Mouse (Mus musculus): Measurements from ENCODE around the gene Nabp1. TPM values are rescaled to one million over a fixed set of nuclear protein-coding genes. Genes with fewer than 3 reads are reported as not detected.

The Nabp1 gene
- total and polyA plus RNA-seq, 2 experiments from 2014 or later, result 26.6 to 38.3 TPM

DNA sequence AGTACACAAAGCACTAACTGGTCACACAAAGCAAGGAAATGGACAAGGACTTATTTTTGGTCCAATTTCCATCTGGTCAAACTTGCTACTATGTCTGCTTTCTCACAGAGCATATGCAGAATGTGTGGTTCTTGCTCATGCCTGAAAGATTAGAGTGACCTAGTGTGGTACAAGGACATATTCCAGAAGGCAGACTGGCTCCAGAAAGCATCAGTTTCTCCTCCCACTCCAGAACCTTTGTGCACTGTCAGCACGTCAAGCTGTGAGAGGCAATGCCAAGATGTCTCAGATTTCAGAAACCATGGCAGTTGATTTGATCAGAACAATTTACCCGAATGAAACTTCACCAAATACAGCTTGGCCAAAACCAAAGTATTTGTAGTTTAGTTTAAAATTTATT lies 37.4 kb upstream of the Nabp1 start:
- DNase-seq (ENCODE audit: low spot score), result peak; percentile 51
- peak overlapping the region; percentile 84 for H3K27ac ChIP-seq (ENCODE audit: low read depth)
- H3K9ac ChIP-seq (replicated peaks; ENCODE audit: low read depth, low read length), result no peak overlapping the region
- WGBS, result 22% methylated on average over 2 of the region's 2 CpGs
- no peaks in the 10 kb centered on the region for H3K36me3 ChIP-seq (replicated peaks; ENCODE audit: control insufficient read depth, insufficient read depth, low read length)
- H3K4me3 ChIP-seq (ENCODE audit: low read depth, low read length), result no peak overlapping the region
- no peaks in the 10 kb centered on the region for H3K27me3 ChIP-seq (ENCODE audit: control insufficient read depth, insufficient read depth, low read length)
- H3K4me1 ChIP-seq (ENCODE audit: control insufficient read depth, insufficient read depth), result peaks cover 16% of the 10 kb centered on the region; the same call in 1 of the 2 replicates
- H3K9me3 ChIP-seq (replicated peaks; ENCODE audit: control insufficient read depth, low read length), result no peaks in the 10 kb centered on the region
- TF ChIP-seq EP300 (IDR thresholded peaks at IDR 0.05; ENCODE audit: low read depth) (no peak), CTCF (IDR thresholded peaks at IDR 0.05; ENCODE audit: low read depth) (no peak)
- peak; percentile 25 for ATAC-seq (ENCODE audit: insufficient read depth, low read depth)
- no peak overlapping the region for H3K4me2 ChIP-seq (ENCODE audit: low read depth, low read length)

GRCm38 (mm10) chr1:51515041-51515440 lies 36.8 kb upstream of the Nabp1 start:
- no peak for TF ChIP-seq EP300 (IDR thresholded peaks at IDR 0.05; ENCODE audit: low read depth)
- no peak for TF ChIP-seq CTCF (IDR thresholded peaks at IDR 0.05; ENCODE audit: low read depth)
- H3K4me2 ChIP-seq (ENCODE audit: low read depth, low read length), result no peak overlapping the region
- H3K27ac ChIP-seq (ENCODE audit: low read depth), result peak overlapping the region; percentile 84
- peak; percentile 75 for ATAC-seq (ENCODE audit: insufficient read depth, low read depth)
- H3K4me3 ChIP-seq (ENCODE audit: low read depth, low read length), result no peak overlapping the region
- DNase-seq (ENCODE audit: low spot score), result peak; percentile 85
- H3K36me3 ChIP-seq (replicated peaks; ENCODE audit: control insufficient read depth, insufficient read depth, low read length), result no peaks in the 10 kb centered on the region
- no peaks in the 10 kb centered on the region for H3K27me3 ChIP-seq (ENCODE audit: control insufficient read depth, insufficient read depth, low read length)
- 26% methylated on average over 3 of the region's 3 CpGs for WGBS
- H3K9me3 ChIP-seq (replicated peaks; ENCODE audit: control insufficient read depth, low read length), result no peaks in the 10 kb centered on the region
- peaks cover 16% of the 10 kb centered on the region; the same call in 1 of the 2 replicates for H3K4me1 ChIP-seq (ENCODE audit: control insufficient read depth, insufficient read depth)
- no peak overlapping the region for H3K9ac ChIP-seq (replicated peaks; ENCODE audit: low read depth, low read length)

DNA sequence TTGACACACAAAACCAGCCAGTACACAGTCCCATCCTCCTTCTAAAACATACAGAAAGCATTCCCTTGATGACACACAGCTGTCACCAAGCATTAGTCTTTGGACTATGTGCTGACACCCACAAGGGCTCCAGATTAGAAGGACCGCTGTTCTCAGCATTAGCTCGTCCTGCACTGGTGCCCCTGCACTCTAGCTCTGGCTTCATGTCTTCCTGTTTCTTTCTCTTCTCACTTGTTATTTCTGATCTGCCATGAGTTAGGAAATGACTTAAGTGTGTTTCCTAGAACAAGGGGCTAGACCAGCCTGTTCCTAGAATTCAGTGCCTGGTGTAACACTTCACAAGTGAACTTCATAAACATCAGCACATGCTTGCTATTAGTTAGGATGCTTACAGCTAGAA lies 36.2 kb upstream of the Nabp1 start:
- ATAC-seq (ENCODE audit: insufficient read depth, low read depth), result peak; percentile 56
- no peak overlapping the region for H3K4me2 ChIP-seq (ENCODE audit: low read depth, low read length)

GRCm38 (mm10) chr1:51513059-51513713 lies 35.0 kb upstream of the Nabp1 start:
- no peaks in the 10 kb centered on the region for H3K36me3 ChIP-seq (replicated peaks; ENCODE audit: control insufficient read depth, insufficient read depth, low read length)
- H3K9me3 ChIP-seq (replicated peaks; ENCODE audit: control insufficient read depth, low read length), result no peaks in the 10 kb centered on the region
- no peak for DNase-seq (ENCODE audit: low spot score)
- H3K4me1 ChIP-seq (ENCODE audit: control insufficient read depth, insufficient read depth), result peaks cover 25% of the 10 kb centered on the region
- H3K9ac ChIP-seq (replicated peaks; ENCODE audit: low read depth, low read length), result no peak overlapping the region
- TF ChIP-seq EP300 (IDR thresholded peaks at IDR 0.05; ENCODE audit: low read depth), result no peak
- TF ChIP-seq CTCF (IDR thresholded peaks at IDR 0.05; ENCODE audit: low read depth), result no peak
- WGBS, result 90% methylated on average over 7 of the region's 7 CpGs
- H3K4me3 ChIP-seq (ENCODE audit: low read depth, low read length), result no peak overlapping the region
- no peak for ATAC-seq (ENCODE audit: insufficient read depth, low read depth)
- H3K4me2 ChIP-seq (ENCODE audit: low read depth, low read length), result no peak overlapping the region
- H3K27me3 ChIP-seq (ENCODE audit: control insufficient read depth, insufficient read depth, low read length), result no peaks in the 10 kb centered on the region
- H3K27ac ChIP-seq (ENCODE audit: low read depth), result no peak overlapping the region

More for the DNA sequence above, 36.2 kb upstream of the Nabp1 start:
- no peaks in the 10 kb centered on the region for H3K36me3 ChIP-seq (replicated peaks; ENCODE audit: control insufficient read depth, insufficient read depth, low read length)
- peaks cover 16% of the 10 kb centered on the region; the same call in 1 of the 2 replicates for H3K4me1 ChIP-seq (ENCODE audit: control insufficient read depth, insufficient read depth)
- peak overlapping the region; percentile 84 for H3K27ac ChIP-seq (ENCODE audit: low read depth)
- no peak overlapping the region for H3K9ac ChIP-seq (replicated peaks; ENCODE audit: low read depth, low read length)
- WGBS, result 17% methylated on average over 2 of the region's 2 CpGs
- DNase-seq (ENCODE audit: low spot score), result no peak
- no peaks in the 10 kb centered on the region for H3K9me3 ChIP-seq (replicated peaks; ENCODE audit: control insufficient read depth, low read length)
- H3K27me3 ChIP-seq (ENCODE audit: control insufficient read depth, insufficient read depth, low read length), result no peaks in the 10 kb centered on the region
- TF ChIP-seq CTCF (IDR thresholded peaks at IDR 0.05; ENCODE audit: low read depth) (no peak), EP300 (IDR thresholded peaks at IDR 0.05; ENCODE audit: low read depth) (no peak)
- H3K4me3 ChIP-seq (ENCODE audit: low read depth, low read length), result no peak overlapping the region

GRCm38 (mm10) chr1:51512326-51512725 lies 34.1 kb upstream of the Nabp1 start:
- WGBS, result 78% methylated on average over 2 of the region's 2 CpGs
- H3K4me2 ChIP-seq (ENCODE audit: low read depth, low read length), result no peak overlapping the region
- no peak for ATAC-seq (ENCODE audit: insufficient read depth, low read depth)

DNA sequence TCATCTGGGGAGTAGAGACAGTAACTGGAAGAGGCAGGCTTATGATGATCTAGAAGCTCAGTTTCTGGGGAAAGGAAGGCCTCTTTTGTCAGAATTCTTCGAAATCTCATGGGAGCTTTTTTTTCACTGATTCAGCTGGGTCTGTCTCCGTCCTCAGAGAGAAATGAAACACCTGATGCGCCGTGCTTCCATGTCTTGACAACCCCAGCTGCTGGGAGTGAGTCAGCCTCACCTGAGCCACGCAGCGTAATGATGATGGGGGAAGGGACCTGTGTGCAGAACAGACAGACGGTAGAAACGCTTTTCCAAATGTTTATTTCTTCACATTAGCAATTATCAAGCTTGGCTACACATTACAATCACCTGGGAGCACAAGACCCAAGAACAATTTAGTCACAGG lies 31.6 kb upstream of the Nabp1 start:
- no peaks in the 10 kb centered on the region for H3K9me3 ChIP-seq (replicated peaks; ENCODE audit: control insufficient read depth, low read length)
- no peak overlapping the region for H3K9ac ChIP-seq (replicated peaks; ENCODE audit: low read depth, low read length)
- peaks cover 27% of the 10 kb centered on the region for H3K4me1 ChIP-seq (ENCODE audit: control insufficient read depth, insufficient read depth)
- H3K27me3 ChIP-seq (ENCODE audit: control insufficient read depth, insufficient read depth, low read length), result no peaks in the 10 kb centered on the region
- no peaks in the 10 kb centered on the region for H3K36me3 ChIP-seq (replicated peaks; ENCODE audit: control insufficient read depth, insufficient read depth, low read length)
- DNase-seq (ENCODE audit: low spot score) (no peak), ATAC-seq (ENCODE audit: insufficient read depth, low read depth) (no peak)
- 75% methylated on average over 8 of the region's 8 CpGs for WGBS
- H3K27ac ChIP-seq (ENCODE audit: low read depth), result peak overlapping the region; percentile 76; the same call in 1 of the 2 replicates
- TF ChIP-seq CTCF (IDR thresholded peaks at IDR 0.05; ENCODE audit: low read depth) (no peak), EP300 (IDR thresholded peaks at IDR 0.05; ENCODE audit: low read depth) (no peak)
- no peak overlapping the region for H3K4me2 ChIP-seq (ENCODE audit: low read depth, low read length)
- H3K4me3 ChIP-seq (ENCODE audit: low read depth, low read length), result no peak overlapping the region

More at GRCm38 (mm10) chr1:51512326-51512725, 34.1 kb upstream of the Nabp1 start:
- Histone ChIP-seq H3K36me3 (replicated peaks; ENCODE audit: control insufficient read depth, insufficient read depth, low read length) (no peaks in the 10 kb centered on the region), H3K4me3 (ENCODE audit: low read depth, low read length) (no peak overlapping the region), H3K4me1 (ENCODE audit: control insufficient read depth, insufficient read depth) (peaks cover 27% of the 10 kb centered on the region), H3K27me3 (ENCODE audit: control insufficient read depth, insufficient read depth, low read length) (no peaks in the 10 kb centered on the region), H3K9me3 (replicated peaks; ENCODE audit: control insufficient read depth, low read length) (no peaks in the 10 kb centered on the region), H3K9ac (replicated peaks; ENCODE audit: low read depth, low read length) (no peak overlapping the region), H3K27ac (ENCODE audit: low read depth) (no peak overlapping the region)
- DNase-seq (ENCODE audit: low spot score), result no peak
- TF ChIP-seq EP300 (IDR thresholded peaks at IDR 0.05; ENCODE audit: low read depth) (no peak), CTCF (IDR thresholded peaks at IDR 0.05; ENCODE audit: low read depth) (no peak)
